Mouse (Mus musculus): Measurements from ENCODE around the gene Gm9887.

DNA sequence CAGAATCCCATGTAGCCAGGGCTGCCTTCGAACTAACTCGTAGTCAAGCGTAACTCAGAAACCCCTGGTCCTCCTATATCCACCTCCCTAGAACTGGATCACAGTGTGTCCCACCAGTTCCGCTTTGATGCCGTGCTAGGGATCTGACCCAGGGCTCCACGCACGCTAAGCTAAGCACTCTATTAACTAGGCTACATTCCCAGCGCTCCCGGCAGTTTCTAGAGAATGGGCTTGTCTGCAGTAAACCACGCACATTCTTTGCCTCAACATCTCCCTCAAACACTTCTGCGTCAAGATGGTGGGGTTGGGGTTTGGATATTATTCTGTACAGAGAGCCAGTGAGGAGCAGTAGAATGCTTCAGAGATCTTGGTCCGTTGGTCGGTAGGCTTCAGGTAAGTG is 46.3 kb upstream of the Gm9887 start:
- TF ChIP-seq CTCF (IDR thresholded peaks at IDR 0.05; ENCODE audit: borderline replicate concordance, extremely low read depth, insufficient read depth, insufficient read length) (no peak), POLR2A (IDR thresholded peaks at IDR 0.05; ENCODE audit: borderline replicate concordance, extremely low read depth, insufficient read depth, insufficient read length, poor library complexity, severe bottlenecking) (no peak)
